Mouse (Mus musculus) liver, postnatal 0 days (tissue): ENCODE results near the gene Olfr986. TPM values are rescaled to one million over a fixed set of nuclear protein-coding genes. Genes with fewer than 3 reads are reported as not detected.

Experiments used
- ATAC-seq: fragments of 200-750 bp; cut with Nextera tagmentation; 2 replicates; pipeline ENCODE4 v1.8.0; 2017; ENCODE audit warnings: mild to moderate bottlenecking, moderate library complexity
- DNase-seq: peaks from one replicate; pipeline ENCODE4 v3.0.0-alpha.2; 2016
- H3K27ac ChIP-seq: fragments of 300-500 bp; sonication (generic); 2 replicates; pipeline ENCODE4 v1.5.1; 2014; ENCODE audit warnings: antibody characterized with exemption, moderate library complexity, mild to moderate bottlenecking, low read depth
- H3K27me3 ChIP-seq: fragments of 300-500 bp; sonication (generic); 2 replicates; pipeline ENCODE4 v1.6.1; 2014; ENCODE audit warnings: low read length, control low read depth, mixed read lengths; ENCODE audit not compliant: insufficient read depth
- H3K36me3 ChIP-seq: fragments of 300-500 bp; sonication (generic); replicated peaks from 2 replicates; pipeline ENCODE4 v1.6.1; 2014; ENCODE audit warnings: mild to moderate bottlenecking, control low read depth, low read length, moderate library complexity, mixed read lengths; ENCODE audit not compliant: insufficient read depth
- H3K4me1 ChIP-seq: fragments of 300-500 bp; sonication (generic); 2 replicates; pipeline ENCODE4 v1.6.1; 2014; ENCODE audit warnings: antibody characterized with exemption, mild to moderate bottlenecking, control low read depth; ENCODE audit not compliant: insufficient read depth
- H3K4me2 ChIP-seq: fragments of 300-500 bp; sonication (generic); 2 replicates; pipeline ENCODE4 v1.6.1; 2014; ENCODE audit warnings: low read depth, mild to moderate bottlenecking, low read length, moderate library complexity, mixed read lengths
- H3K4me3 ChIP-seq: fragments of 300-500 bp; sonication (generic); 2 replicates; pipeline ENCODE4 v1.5.1; 2014; ENCODE audit warnings: low read depth, low read length
- H3K9ac ChIP-seq: fragments of 300-500 bp; sonication (generic); replicated peaks from 2 replicates; pipeline ENCODE4 v1.6.1; 2014; ENCODE audit warnings: mild to moderate bottlenecking, moderate library complexity
- H3K9me3 ChIP-seq: fragments of 300-500 bp; sonication (generic); 2 replicates; pipeline ENCODE4 v1.6.1; 2016; ENCODE audit warnings: mild to moderate bottlenecking, control low read depth, low read length, mixed read lengths
- CTCF ChIP-seq: sonication (generic); IDR thresholded peaks from 2 replicates; pipeline ENCODE4 v1.5.1; 2016; ENCODE audit warnings: antibody characterized with exemption, low read depth
- EP300 ChIP-seq: IDR thresholded peaks from 2 replicates; pipeline ENCODE4 v1.6.1; 2016; ENCODE audit warnings: antibody characterized with exemption, low read depth, mild to moderate bottlenecking
- WGBS: fragments of 180-500 bp; shearing (Covaris S2); extraction: QIAGEN DNeasy Blood & Tissue Kit; methylation state at CpG from one replicate; pipeline ENCODE4 v1.1.7; 2014; ENCODE audit not compliant: insufficient replicate concordance; 5-methylcytosine and 5-hydroxymethylcytosine counted together
- polyA plus RNA-seq: library from polyadenylated mRNA; unstranded; fragments of >200 nt; fragmentation: Nextera tagmentation; extraction: Ambion mirVana; gene quantifications from 2 replicates; pipeline ENCODE4 v1.2.1, GENCODE M21; 2015

Gene Olfr986
- polyA plus RNA-seq, 1 experiment from 2014 or later, result not detected

GRCm38 (mm10) chr9:40210744-40211143 lies 30.0 kb downstream of the Olfr986 start:
- ATAC-seq (no peak), DNase-seq (no peak)
- Histone ChIP-seq H3K36me3 (peaks cover 19% of the 10 kb centered on the region), H3K4me1 (no peaks in the 10 kb centered on the region), H3K27ac (no peak overlapping the region), H3K9ac (no peak overlapping the region), H3K9me3 (no peaks in the 10 kb centered on the region), H3K27me3 (no peaks in the 10 kb centered on the region), H3K4me2 (no peak overlapping the region), H3K4me3 (no peak overlapping the region)
- 70% methylated on average over 2 of the region's 2 CpGs for WGBS
- no peak for TF ChIP-seq CTCF
- no peak for TF ChIP-seq EP300

DNA sequence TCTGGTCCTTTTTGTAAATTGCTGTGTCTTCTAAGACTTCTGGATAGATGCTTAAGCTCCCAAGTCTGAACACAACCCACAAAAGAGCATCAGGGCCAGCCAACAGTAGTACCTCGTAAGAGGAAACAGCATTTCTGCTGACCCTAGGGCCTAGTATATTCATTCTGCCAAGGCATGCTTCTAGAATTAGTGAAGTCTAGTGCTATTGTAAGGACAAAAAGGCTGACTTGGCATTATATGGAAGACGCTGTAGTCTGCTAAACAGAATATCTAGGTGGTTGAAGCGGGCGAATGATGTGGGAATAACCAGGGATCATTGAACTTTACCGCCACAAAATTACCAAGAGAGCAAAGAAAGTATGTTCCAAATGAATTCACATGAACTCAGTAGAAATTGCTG lies 33.3 kb downstream of the Olfr986 start:
- H3K36me3 ChIP-seq, result peaks cover 19% of the 10 kb centered on the region
- H3K4me1 ChIP-seq, result no peaks in the 10 kb centered on the region
- TF ChIP-seq EP300 (no peak), CTCF (no peak)
- WGBS, result 81% methylated on average over 5 of the region's 5 CpGs
- no peak for ATAC-seq
- no peak for DNase-seq
- H3K4me2 ChIP-seq, result no peak overlapping the region
- no peaks in the 10 kb centered on the region for H3K27me3 ChIP-seq
- no peak overlapping the region for H3K27ac ChIP-seq
- no peaks in the 10 kb centered on the region for H3K9me3 ChIP-seq
- no peak overlapping the region for H3K9ac ChIP-seq
- H3K4me3 ChIP-seq, result no peak overlapping the region

- no peak for ATAC-seq
- Histone ChIP-seq H3K9ac (no peak overlapping the region), H3K4me1 (no peaks in the 10 kb centered on the region), H3K4me3 (no peak overlapping the region), H3K4me2 (no peak overlapping the region), H3K27me3 (no peaks in the 10 kb centered on the region), H3K9me3 (no peaks in the 10 kb centered on the region), H3K27ac (no peak overlapping the region), H3K36me3 (peaks cover 9% of the 10 kb centered on the region; the same call in 1 of the 2 replicates)
- TF ChIP-seq CTCF (no peak), EP300 (no peak)
- 63% methylated on average over 4 of the region's 4 CpGs for WGBS
- DNase-seq, result no peak
Observed at GRCm38 (mm10) chr9:40216651-40217050, 35.9 kb downstream of the Olfr986 start.

DNA sequence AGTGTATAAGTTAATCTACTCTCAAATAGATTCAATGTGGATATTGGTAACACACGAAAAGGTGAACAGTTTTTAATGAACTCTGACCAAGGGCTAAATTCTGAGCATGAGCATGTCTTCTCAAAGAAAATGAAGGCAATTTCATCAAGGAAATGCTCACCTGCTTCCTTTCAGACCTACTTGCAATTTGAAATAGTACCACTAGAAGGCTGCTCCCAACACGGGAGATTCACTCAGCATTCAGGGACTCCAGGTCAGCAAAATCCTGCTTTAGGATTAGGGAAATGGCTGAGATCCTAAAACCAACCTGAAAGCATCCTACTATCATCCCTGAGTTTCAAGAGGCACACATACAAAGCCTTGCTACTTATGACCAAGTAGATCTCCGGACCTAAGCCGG lies 43.6 kb downstream of the Olfr986 start:
- no peaks in the 10 kb centered on the region for H3K27me3 ChIP-seq
- H3K36me3 ChIP-seq, result no peaks in the 10 kb centered on the region
- H3K4me3 ChIP-seq, result no peak overlapping the region
- TF ChIP-seq CTCF, result no peak
- TF ChIP-seq EP300, result no peak
- 65% methylated on average over 4 of the region's 4 CpGs for WGBS
- no peaks in the 10 kb centered on the region for H3K4me1 ChIP-seq
- H3K9ac ChIP-seq, result no peak overlapping the region
- no peak overlapping the region for H3K4me2 ChIP-seq
- ATAC-seq, result no peak
- no peaks in the 10 kb centered on the region for H3K9me3 ChIP-seq
- DNase-seq, result no peak
- H3K27ac ChIP-seq, result no peak overlapping the region

- Histone ChIP-seq H3K9ac (no peak overlapping the region), H3K9me3 (no peaks in the 10 kb centered on the region), H3K4me1 (no peaks in the 10 kb centered on the region), H3K27ac (no peak overlapping the region), H3K4me3 (no peak overlapping the region), H3K36me3 (no peaks in the 10 kb centered on the region), H3K4me2 (no peak overlapping the region), H3K27me3 (no peaks in the 10 kb centered on the region)
- DNase-seq (peak; percentile 59), ATAC-seq (no peak)
- no peak for TF ChIP-seq EP300
- TF ChIP-seq CTCF, result peak; percentile 83
- 50% methylated on average over 10 of the region's 10 CpGs for WGBS
Observed at GRCm38 (mm10) chr9:40227874-40228789, 47.4 kb downstream of the Olfr986 start.

DNA sequence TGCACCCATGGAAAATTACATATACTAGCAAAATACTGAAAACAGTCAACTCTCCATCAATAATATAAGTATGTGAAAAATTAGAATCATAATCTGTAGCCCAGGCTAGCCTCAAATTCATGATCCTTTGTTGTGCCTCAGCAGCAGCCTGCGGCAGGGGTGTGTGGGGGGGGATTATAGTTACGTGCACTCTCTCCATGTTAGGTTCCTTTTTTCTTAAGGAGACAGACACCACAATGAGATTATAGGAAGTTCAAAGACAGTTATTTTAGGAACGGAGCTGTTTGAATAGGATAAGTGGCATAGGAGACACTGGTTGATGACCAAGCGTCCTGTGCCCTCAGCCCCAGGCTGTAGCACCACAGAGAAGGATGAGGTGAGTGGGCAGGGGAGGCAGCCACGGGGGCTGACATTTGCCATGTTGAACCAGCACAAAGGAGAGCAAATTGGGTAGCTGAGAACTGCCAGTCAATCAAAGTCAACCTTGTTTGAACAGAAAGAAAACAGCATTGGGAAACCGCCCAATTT lies 48.1 kb downstream of the Olfr986 start:
- H3K4me3 ChIP-seq, result no peak overlapping the region
- H3K4me1 ChIP-seq, result no peaks in the 10 kb centered on the region
- ATAC-seq, result no peak
- WGBS, result 32% methylated on average over 6 of the region's 6 CpGs
- H3K9me3 ChIP-seq, result no peaks in the 10 kb centered on the region
- H3K27me3 ChIP-seq, result no peaks in the 10 kb centered on the region
- no peak overlapping the region for H3K27ac ChIP-seq
- H3K36me3 ChIP-seq, result no peaks in the 10 kb centered on the region
- H3K9ac ChIP-seq, result no peak overlapping the region
- TF ChIP-seq CTCF (no peak), EP300 (no peak)
- DNase-seq, result no peak
- no peak overlapping the region for H3K4me2 ChIP-seq
